Mouse (Mus musculus) lung, embryonic 16.5 days (tissue): ENCODE data around the gene Tmem132b. TPM values are rescaled to one million over a fixed set of nuclear protein-coding genes. Genes with fewer than 3 reads are reported as not detected.

ENCODE experiments used
- ATAC-seq: fragments of 200-750 bp; cut with Nextera tagmentation; 2 replicates; pipeline ENCODE4 v1.8.0; 2017; ENCODE audit warnings: low read depth, mild to moderate bottlenecking, moderate library complexity
- H3K27ac ChIP-seq: fragments of 300-500 bp; sonication (generic); 2 replicates; pipeline ENCODE4 v1.5.1; 2014; ENCODE audit warnings: mild to moderate bottlenecking, control low read depth, low read length
- H3K27me3 ChIP-seq: fragments of 300-500 bp; sonication (generic); 2 replicates; pipeline ENCODE4 v1.6.1; 2014; ENCODE audit warnings: low read depth, low read length, mixed read lengths; ENCODE audit not compliant: control insufficient read depth, insufficient read depth
- H3K36me3 ChIP-seq: fragments of 300-500 bp; sonication (generic); 2 replicates; pipeline ENCODE4 v1.6.1; 2014; ENCODE audit warnings: low read length; ENCODE audit not compliant: control insufficient read depth, insufficient read depth
- H3K4me1 ChIP-seq: fragments of 300-500 bp; sonication (generic); replicated peaks from 2 replicates; pipeline ENCODE4 v1.6.1; 2014; ENCODE audit warnings: low read length, mixed read lengths; ENCODE audit not compliant: control insufficient read depth, insufficient read depth
- H3K4me2 ChIP-seq: fragments of 300-500 bp; sonication (generic); 2 replicates; pipeline ENCODE4 v1.6.1; 2014; ENCODE audit warnings: low read depth, low read length, control low read depth
- H3K4me3 ChIP-seq: fragments of 300-500 bp; sonication (generic); 2 replicates; pipeline ENCODE4 v1.5.1; 2014; ENCODE audit warnings: mild to moderate bottlenecking, low read length, control low read depth
- H3K9ac ChIP-seq: fragments of 300-500 bp; sonication (generic); 2 replicates; pipeline ENCODE4 v1.6.1; 2014; ENCODE audit warnings: low read length, control low read depth
- H3K9me3 ChIP-seq: fragments of 300-500 bp; sonication (generic); 2 replicates; pipeline ENCODE4 v1.6.1; 2016; ENCODE audit warnings: low read length; ENCODE audit not compliant: control insufficient read depth
- WGBS: fragments of 180-500 bp; shearing (Covaris S2); extraction: QIAGEN DNeasy Blood & Tissue Kit; methylation state at CpG from one replicate; pipeline ENCODE4 v1.1.7; 2014; 5-methylcytosine and 5-hydroxymethylcytosine counted together
- polyA plus RNA-seq: library from polyadenylated mRNA; unstranded; fragments of >200 nt; fragmentation: Nextera tagmentation; extraction: Ambion mirVana; gene quantifications from 2 replicates; pipeline ENCODE4 v1.2.1, GENCODE M21; 2015

Gene Tmem132b
- polyA plus RNA-seq, 1 experiment from 2014 or later, result not detected

- Histone ChIP-seq H3K4me1 (no peaks in the 10 kb centered on the region), H3K4me2 (no peak overlapping the region), H3K4me3 (no peak overlapping the region), H3K9ac (no peak overlapping the region), H3K9me3 (no peaks in the 10 kb centered on the region), H3K27ac (no peak overlapping the region), H3K27me3 (no peaks in the 10 kb centered on the region), H3K36me3 (no peaks in the 10 kb centered on the region)
- WGBS, result 57% methylated on average over 5 of the region's 5 CpGs
- no peak for ATAC-seq
Observed at GRCm38 (mm10) chr5:125751481-125751880, 219.9 kb downstream of the Tmem132b start.

GRCm38 (mm10) chr5:125752546-125752945 lies 221.0 kb downstream of the Tmem132b start:
- Histone ChIP-seq H3K4me2 (no peak overlapping the region), H3K9ac (no peak overlapping the region), H3K36me3 (no peaks in the 10 kb centered on the region), H3K4me3 (no peak overlapping the region), H3K4me1 (no peaks in the 10 kb centered on the region), H3K27me3 (no peaks in the 10 kb centered on the region), H3K27ac (no peak overlapping the region), H3K9me3 (no peaks in the 10 kb centered on the region)
- no peak for ATAC-seq
- 73% methylated on average over 5 of the region's 5 CpGs for WGBS

GRCm38 (mm10) chr5:125756987-125757530 lies 225.5 kb downstream of the Tmem132b start:
- no peak overlapping the region for H3K9ac ChIP-seq
- no peaks in the 10 kb centered on the region for H3K36me3 ChIP-seq
- H3K27ac ChIP-seq, result no peak overlapping the region
- H3K9me3 ChIP-seq, result peaks cover 3% of the 10 kb centered on the region; the same call in 1 of the 2 replicates
- H3K27me3 ChIP-seq, result no peaks in the 10 kb centered on the region
- ATAC-seq, result no peak
- no peaks in the 10 kb centered on the region for H3K4me1 ChIP-seq
- H3K4me3 ChIP-seq, result no peak overlapping the region
- whole genome bisulfite sequencing, result 80% methylated on average over 7 of the region's 7 CpGs
- no peak overlapping the region for H3K4me2 ChIP-seq

- H3K36me3 ChIP-seq, result no peaks in the 10 kb centered on the region
- 83% methylated on average over 1 of the region's 1 CpGs for WGBS
- no peak overlapping the region for H3K4me2 ChIP-seq
- no peak overlapping the region for H3K9ac ChIP-seq
- H3K4me1 ChIP-seq, result no peaks in the 10 kb centered on the region
- H3K27me3 ChIP-seq, result no peaks in the 10 kb centered on the region
- peaks cover 3% of the 10 kb centered on the region; the same call in 1 of the 2 replicates for H3K9me3 ChIP-seq
- ATAC-seq, result no peak
- H3K4me3 ChIP-seq, result no peak overlapping the region
- no peak overlapping the region for H3K27ac ChIP-seq
Observed at GRCm38 (mm10) chr5:125758506-125758905, 226.9 kb downstream of the Tmem132b start.

- Histone ChIP-seq H3K27ac (no peak overlapping the region), H3K9ac (no peak overlapping the region), H3K27me3 (no peaks in the 10 kb centered on the region), H3K9me3 (peaks cover 1% of the 10 kb centered on the region; the same call in 1 of the 2 replicates), H3K4me2 (no peak overlapping the region), H3K4me1 (no peaks in the 10 kb centered on the region), H3K4me3 (no peak overlapping the region), H3K36me3 (no peaks in the 10 kb centered on the region)
- ATAC-seq, result no peak
- 53% methylated on average over 6 of the region's 6 CpGs for WGBS
Observed at GRCm38 (mm10) chr5:125766941-125767340, 235.4 kb downstream of the Tmem132b start.

- WGBS, result 36% methylated on average over 1 of the region's 1 CpGs
- no peak for ATAC-seq
- H3K9ac ChIP-seq, result no peak overlapping the region
- H3K9me3 ChIP-seq, result peaks cover 2% of the 10 kb centered on the region; the same call in 1 of the 2 replicates
- H3K4me2 ChIP-seq, result no peak overlapping the region
- no peaks in the 10 kb centered on the region for H3K36me3 ChIP-seq
- H3K27ac ChIP-seq, result no peak overlapping the region
- H3K4me1 ChIP-seq, result no peaks in the 10 kb centered on the region
- no peaks in the 10 kb centered on the region for H3K27me3 ChIP-seq
- H3K4me3 ChIP-seq, result no peak overlapping the region
Observed at GRCm38 (mm10) chr5:125767950-125768349, 236.4 kb downstream of the Tmem132b start.

GRCm38 (mm10) chr5:125772238-125772637 lies 240.7 kb downstream of the Tmem132b start:
- no peak for ATAC-seq
- Histone ChIP-seq H3K4me3 (no peak overlapping the region), H3K27me3 (no peaks in the 10 kb centered on the region), H3K4me2 (no peak overlapping the region), H3K9me3 (peaks cover 6% of the 10 kb centered on the region), H3K27ac (no peak overlapping the region), H3K36me3 (no peaks in the 10 kb centered on the region), H3K4me1 (no peaks in the 10 kb centered on the region), H3K9ac (no peak overlapping the region)
- 86% methylated on average over 4 of the region's 4 CpGs for WGBS

GRCm38 (mm10) chr5:125772756-125773155 lies 241.2 kb downstream of the Tmem132b start:
- Histone ChIP-seq H3K4me3 (no peak overlapping the region), H3K9me3 (peaks cover 9% of the 10 kb centered on the region), H3K4me1 (no peaks in the 10 kb centered on the region), H3K27me3 (no peaks in the 10 kb centered on the region), H3K36me3 (no peaks in the 10 kb centered on the region), H3K27ac (no peak overlapping the region), H3K9ac (no peak overlapping the region), H3K4me2 (no peak overlapping the region)
- WGBS, result 37% methylated on average over 2 of the region's 2 CpGs
- ATAC-seq, result no peak

- Histone ChIP-seq H3K36me3 (no peaks in the 10 kb centered on the region), H3K4me1 (no peaks in the 10 kb centered on the region), H3K9me3 (peaks cover 6% of the 10 kb centered on the region), H3K4me3 (no peak overlapping the region), H3K9ac (no peak overlapping the region), H3K4me2 (no peak overlapping the region), H3K27ac (no peak overlapping the region), H3K27me3 (no peaks in the 10 kb centered on the region)
- ATAC-seq, result no peak
- WGBS, result 96% methylated on average over 1 of the region's 1 CpGs
Observed at GRCm38 (mm10) chr5:125780332-125780731, 248.8 kb downstream of the Tmem132b start.

GRCm38 (mm10) chr5:125792643-125793042 lies 261.1 kb downstream of the Tmem132b start:
- Histone ChIP-seq H3K9ac (no peak overlapping the region), H3K4me1 (no peaks in the 10 kb centered on the region), H3K4me2 (no peak overlapping the region), H3K9me3 (no peaks in the 10 kb centered on the region), H3K27me3 (no peaks in the 10 kb centered on the region), H3K36me3 (no peaks in the 10 kb centered on the region), H3K27ac (no peak overlapping the region), H3K4me3 (no peak overlapping the region)
- ATAC-seq, result no peak
- 92% methylated on average over 1 of the region's 1 CpGs for WGBS
